Mouse (Mus musculus): ENCODE measurements around the gene Lamp3.
A peak's percentile ranks its signal among the peaks of the same experiment; 100 is the strongest.
"Not testable (repeated sequence)": the region's sequence is repeated elsewhere in the genome, so short reads cannot be mapped to it uniquely, and the experiment has no call there.

Gene Lamp3

GRCm38 (mm10) chr16:19706216-19706615, at the start of gene Lamp3:
Lamp3 (minus strand) TSS chr16:19706375.
- H3K27me3 ChIP-seq (ENCODE audit: insufficient read depth, low read length), result no peaks in the 10 kb centered on the region
- TF ChIP-seq POU5F1 (IDR thresholded peaks at IDR 0.05; ENCODE audit: borderline replicate concordance, low read length), result no peak
- TF ChIP-seq CTCF (conservative IDR thresholded peaks at IDR 0.05; ENCODE audit: low read length), result no peak
- no peak for TF ChIP-seq NANOG (IDR thresholded peaks at IDR 0.05; ENCODE audit: borderline replicate concordance, low read length)
- H3K4me1 ChIP-seq (replicated peaks; ENCODE audit: low read depth, low read length), result no peaks in the 10 kb centered on the region
- no peaks in the 10 kb centered on the region for H3K36me3 ChIP-seq (ENCODE audit: insufficient read depth, low read length)
- no peak within 1 kb of the TSS for H3K4me3 ChIP-seq (replicated peaks; ENCODE audit: low read length)
- peaks cover 14% of the 10 kb centered on the region for H3K9me3 ChIP-seq (ENCODE audit: low read length)

- TF ChIP-seq CTCF (conservative IDR thresholded peaks at IDR 0.05; ENCODE audit: low read length), result no peak
- no peak for TF ChIP-seq NANOG (IDR thresholded peaks at IDR 0.05; ENCODE audit: borderline replicate concordance, low read length)
- TF ChIP-seq POU5F1 (IDR thresholded peaks at IDR 0.05; ENCODE audit: borderline replicate concordance, low read length), result no peak
- no peaks in the 10 kb centered on the region for H3K27me3 ChIP-seq (ENCODE audit: insufficient read depth, low read length)
- no peak overlapping the region for H3K4me3 ChIP-seq (replicated peaks; ENCODE audit: low read length)
- H3K9me3 ChIP-seq (ENCODE audit: low read length), result peaks cover 10% of the 10 kb centered on the region; the same call in 1 of the 2 replicates
- no peaks in the 10 kb centered on the region for H3K36me3 ChIP-seq (ENCODE audit: insufficient read depth, low read length)
- no peaks in the 10 kb centered on the region for H3K4me1 ChIP-seq (replicated peaks; ENCODE audit: low read depth, low read length)
These were observed 26.7 kb upstream of the Lamp3 start for GRCm38 (mm10) chr16:19732896-19733295.

- H3K4me3 ChIP-seq (replicated peaks; ENCODE audit: low read length); H3K36me3 ChIP-seq (ENCODE audit: insufficient read depth, low read length); H3K27me3 ChIP-seq (ENCODE audit: insufficient read depth, low read length); H3K9me3 ChIP-seq (ENCODE audit: low read length); H3K4me1 ChIP-seq (replicated peaks; ENCODE audit: low read depth, low read length): not testable (repeated sequence)
- peak; percentile 32 for TF ChIP-seq CTCF (conservative IDR thresholded peaks at IDR 0.05; ENCODE audit: low read length)
These were observed 18.0 kb upstream of the Lamp3 start for GRCm38 (mm10) chr16:19724139-19724538.

GRCm38 (mm10) chr16:19720959-19721358, 14.8 kb upstream of the Lamp3 start:
- no peaks in the 10 kb centered on the region for H3K9me3 ChIP-seq (ENCODE audit: low read length)
- no peaks in the 10 kb centered on the region for H3K4me1 ChIP-seq (replicated peaks; ENCODE audit: low read depth, low read length)
- TF ChIP-seq NANOG (IDR thresholded peaks at IDR 0.05; ENCODE audit: borderline replicate concordance, low read length) (no peak), CTCF (conservative IDR thresholded peaks at IDR 0.05; ENCODE audit: low read length) (no peak), POU5F1 (IDR thresholded peaks at IDR 0.05; ENCODE audit: borderline replicate concordance, low read length) (no peak)
- no peaks in the 10 kb centered on the region for H3K27me3 ChIP-seq (ENCODE audit: insufficient read depth, low read length)
- no peaks in the 10 kb centered on the region for H3K36me3 ChIP-seq (ENCODE audit: insufficient read depth, low read length)
- H3K4me3 ChIP-seq (replicated peaks; ENCODE audit: low read length), result no peak overlapping the region

GRCm38 (mm10) chr16:19707381-19707780, 1.2 kb upstream of the Lamp3 start:
- H3K4me1 ChIP-seq (replicated peaks; ENCODE audit: low read depth, low read length), result no peaks in the 10 kb centered on the region

GRCm38 (mm10) chr16:19699207-19699606, 7.0 kb downstream of the Lamp3 start:
- no peaks in the 10 kb centered on the region for H3K36me3 ChIP-seq (ENCODE audit: insufficient read depth, low read length)
- no peaks in the 10 kb centered on the region for H3K27me3 ChIP-seq (ENCODE audit: insufficient read depth, low read length)
- no peak for TF ChIP-seq POU5F1 (IDR thresholded peaks at IDR 0.05; ENCODE audit: borderline replicate concordance, low read length)
- no peak for TF ChIP-seq NANOG (IDR thresholded peaks at IDR 0.05; ENCODE audit: borderline replicate concordance, low read length)
- no peak for TF ChIP-seq CTCF (conservative IDR thresholded peaks at IDR 0.05; ENCODE audit: low read length)
- no peaks in the 10 kb centered on the region for H3K4me1 ChIP-seq (replicated peaks; ENCODE audit: low read depth, low read length)
- no peaks in the 10 kb centered on the region for H3K9me3 ChIP-seq (ENCODE audit: low read length)
- no peak overlapping the region for H3K4me3 ChIP-seq (replicated peaks; ENCODE audit: low read length)

More at GRCm38 (mm10) chr16:19707381-19707780, 1.2 kb upstream of the Lamp3 start:
- TF ChIP-seq CTCF (conservative IDR thresholded peaks at IDR 0.05; ENCODE audit: low read length) (no peak), POU5F1 (IDR thresholded peaks at IDR 0.05; ENCODE audit: borderline replicate concordance, low read length) (no peak), NANOG (IDR thresholded peaks at IDR 0.05; ENCODE audit: borderline replicate concordance, low read length) (no peak)
- Histone ChIP-seq H3K4me3 (replicated peaks; ENCODE audit: low read length) (no peak overlapping the region), H3K9me3 (ENCODE audit: low read length) (peaks cover 14% of the 10 kb centered on the region), H3K27me3 (ENCODE audit: insufficient read depth, low read length) (no peaks in the 10 kb centered on the region), H3K36me3 (ENCODE audit: insufficient read depth, low read length) (no peaks in the 10 kb centered on the region)

- Histone ChIP-seq H3K4me1 (replicated peaks; ENCODE audit: low read depth, low read length) (no peaks in the 10 kb centered on the region), H3K36me3 (ENCODE audit: insufficient read depth, low read length) (no peaks in the 10 kb centered on the region), H3K9me3 (ENCODE audit: low read length) (no peaks in the 10 kb centered on the region), H3K4me3 (replicated peaks; ENCODE audit: low read length) (no peak overlapping the region), H3K27me3 (ENCODE audit: insufficient read depth, low read length) (no peaks in the 10 kb centered on the region)
- TF ChIP-seq NANOG (IDR thresholded peaks at IDR 0.05; ENCODE audit: borderline replicate concordance, low read length), result no peak
- TF ChIP-seq CTCF (conservative IDR thresholded peaks at IDR 0.05; ENCODE audit: low read length), result no peak
- TF ChIP-seq POU5F1 (IDR thresholded peaks at IDR 0.05; ENCODE audit: borderline replicate concordance, low read length), result no peak
These were observed 35.3 kb downstream of the Lamp3 start for GRCm38 (mm10) chr16:19670768-19671357.

- Histone ChIP-seq H3K4me1 (replicated peaks; ENCODE audit: low read depth, low read length) (no peaks in the 10 kb centered on the region), H3K36me3 (ENCODE audit: insufficient read depth, low read length) (no peaks in the 10 kb centered on the region)
These were observed 39.9 kb downstream of the Lamp3 start for GRCm38 (mm10) chr16:19666312-19666711.

GRCm38 (mm10) chr16:19629816-19630215, 76.4 kb downstream of the Lamp3 start, which contains the start of gene Olfr171:
Olfr171 (minus strand) TSS chr16:19629916.
- TF ChIP-seq NANOG (IDR thresholded peaks at IDR 0.05; ENCODE audit: borderline replicate concordance, low read length) (no peak), CTCF (conservative IDR thresholded peaks at IDR 0.05; ENCODE audit: low read length) (no peak), POU5F1 (IDR thresholded peaks at IDR 0.05; ENCODE audit: borderline replicate concordance, low read length) (no peak)

More at GRCm38 (mm10) chr16:19666312-19666711, 39.9 kb downstream of the Lamp3 start:
- H3K27me3 ChIP-seq (ENCODE audit: insufficient read depth, low read length), result no peaks in the 10 kb centered on the region
- H3K4me3 ChIP-seq (replicated peaks; ENCODE audit: low read length), result no peak overlapping the region
- peak; percentile 76 for TF ChIP-seq CTCF (conservative IDR thresholded peaks at IDR 0.05; ENCODE audit: low read length)
- TF ChIP-seq NANOG (IDR thresholded peaks at IDR 0.05; ENCODE audit: borderline replicate concordance, low read length), result no peak
- H3K9me3 ChIP-seq (ENCODE audit: low read length), result no peaks in the 10 kb centered on the region

GRCm38 (mm10) chr16:19611782-19612181, 94.4 kb downstream of the Lamp3 start, which contains the start of gene Olfr170:
Olfr170 (minus strand) TSS chr16:19611882.
- not testable (repeated sequence) for H3K4me3 ChIP-seq (replicated peaks; ENCODE audit: low read length); H3K9me3 ChIP-seq (ENCODE audit: low read length); H3K4me1 ChIP-seq (replicated peaks; ENCODE audit: low read depth, low read length); H3K27me3 ChIP-seq (ENCODE audit: insufficient read depth, low read length); H3K36me3 ChIP-seq (ENCODE audit: insufficient read depth, low read length)

More at GRCm38 (mm10) chr16:19629816-19630215, 76.4 kb downstream of the Lamp3 start, which contains the start of gene Olfr171:
- Histone ChIP-seq H3K36me3 (ENCODE audit: insufficient read depth, low read length) (no peaks in the 10 kb centered on the region), H3K9me3 (ENCODE audit: low read length) (peaks cover 20% of the 10 kb centered on the region), H3K4me1 (replicated peaks; ENCODE audit: low read depth, low read length) (no peaks in the 10 kb centered on the region), H3K27me3 (ENCODE audit: insufficient read depth, low read length) (no peaks in the 10 kb centered on the region), H3K4me3 (replicated peaks; ENCODE audit: low read length) (no peak within 1 kb of the TSS)
